Mouse (Mus musculus) pancreas, adult 10 weeks (tissue): ENCODE measurements around the gene Gcdh. TPM values are rescaled to one million over a fixed set of nuclear protein-coding genes. Genes with fewer than 3 reads are reported as not detected.

Source experiments
- polyA plus RNA-seq: library from polyadenylated mRNA; stranded (reverse); fragments of 350-450 nt; fragmentation: Illumina TruSeq; extraction: RNeasy Lipid Tissue Mini Kit (QIAGEN cat#74804); gene quantifications from one replicate; pipeline ENCODE4 v1.2.3, GENCODE M21; 2015; ENCODE audit warnings: low read depth, low replicate concordance; ENCODE audit not compliant: insufficient read depth

Gcdh gene
- polyA plus RNA-seq: 27.8 TPM

DNA sequence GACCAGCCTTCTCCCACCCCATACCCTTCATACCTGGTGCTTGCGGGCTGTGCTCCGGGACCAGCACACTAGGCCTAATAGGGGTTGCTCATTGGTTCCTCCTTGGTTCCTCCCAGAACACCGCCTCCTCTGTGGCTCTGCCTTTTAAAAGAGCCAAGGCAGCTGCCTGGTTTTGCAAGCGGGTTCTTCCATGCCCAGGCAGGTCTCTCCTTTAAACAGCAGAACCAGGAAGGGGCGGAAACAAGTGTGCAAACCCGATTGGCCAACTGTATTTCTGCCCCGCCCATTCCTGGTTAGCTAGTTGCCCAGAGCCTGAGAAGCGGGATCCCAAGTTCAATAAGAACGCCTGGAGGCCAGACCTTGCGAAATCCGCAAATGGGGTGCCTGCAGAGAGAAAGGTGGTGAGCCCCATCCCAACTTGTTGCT, at the start of gene Gcdh:
Gene Gcdh (minus strand): TSS at position 213 of the 426 bp plus-strand sequence.

GRCm38 (mm10) chr8:84936962-84937546, 43.3 kb upstream of the Gcdh start, which contains the start of gene Mast1:
TSS of gene Mast1 (minus strand) at chr8:84937359.

DNA sequence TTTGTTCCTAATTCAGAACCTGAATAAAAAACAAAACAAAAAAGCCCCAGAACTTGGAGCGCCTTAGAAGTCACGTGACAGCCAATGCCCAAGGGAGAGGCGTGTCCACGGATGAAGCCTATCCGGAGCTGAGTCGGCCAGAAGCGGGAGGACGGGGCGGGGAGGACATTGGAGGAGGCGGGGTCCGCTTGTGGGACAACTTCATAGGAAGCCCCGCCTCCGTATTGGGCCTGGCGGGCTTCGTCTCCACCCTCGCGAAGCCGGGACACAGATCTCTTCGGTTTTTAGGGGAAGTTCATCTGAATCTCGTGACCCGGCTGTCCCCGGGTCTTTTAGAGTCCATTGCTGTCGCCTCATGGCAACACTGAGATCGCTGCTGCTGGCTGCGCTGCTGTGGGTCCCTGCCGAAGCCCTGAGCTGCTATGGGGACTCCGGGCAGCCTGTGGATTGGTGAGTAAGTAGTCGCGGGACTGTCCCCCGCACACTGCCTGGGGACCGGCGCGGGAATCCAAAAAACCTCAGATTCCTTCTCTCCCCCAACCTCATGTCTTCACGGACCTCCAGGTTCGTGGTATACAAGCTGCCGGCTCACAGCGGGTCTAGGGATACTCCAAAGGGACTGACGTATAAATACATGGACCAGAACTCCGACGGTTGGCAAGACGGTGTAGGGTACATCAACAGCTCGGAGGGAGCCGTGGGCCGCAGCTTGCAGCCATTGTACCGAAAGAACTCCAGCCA, 14.9 kb upstream of the Gcdh start, which contains the start of gene Dnase2a:
Gene Dnase2a (plus strand): TSS at position 140 of the 741 bp plus-strand sequence.

GRCm38 (mm10) chr8:84901752-84902151, 8.0 kb upstream of the Gcdh start, which contains the start of gene Klf1:
TSS of gene Klf1 (plus strand) at chr8:84901928.

GRCm38 (mm10) chr8:84871376-84872308, 22.1 kb downstream of the Gcdh start, which contains the start of gene Syce2:
TSS of gene Syce2 (plus strand) at chr8:84872111.

GRCm38 (mm10) chr8:84856864-84857441, 36.8 kb downstream of the Gcdh start, which contains the start of gene Farsa:
TSS of gene Farsa (plus strand) at chr8:84856989.

DNA sequence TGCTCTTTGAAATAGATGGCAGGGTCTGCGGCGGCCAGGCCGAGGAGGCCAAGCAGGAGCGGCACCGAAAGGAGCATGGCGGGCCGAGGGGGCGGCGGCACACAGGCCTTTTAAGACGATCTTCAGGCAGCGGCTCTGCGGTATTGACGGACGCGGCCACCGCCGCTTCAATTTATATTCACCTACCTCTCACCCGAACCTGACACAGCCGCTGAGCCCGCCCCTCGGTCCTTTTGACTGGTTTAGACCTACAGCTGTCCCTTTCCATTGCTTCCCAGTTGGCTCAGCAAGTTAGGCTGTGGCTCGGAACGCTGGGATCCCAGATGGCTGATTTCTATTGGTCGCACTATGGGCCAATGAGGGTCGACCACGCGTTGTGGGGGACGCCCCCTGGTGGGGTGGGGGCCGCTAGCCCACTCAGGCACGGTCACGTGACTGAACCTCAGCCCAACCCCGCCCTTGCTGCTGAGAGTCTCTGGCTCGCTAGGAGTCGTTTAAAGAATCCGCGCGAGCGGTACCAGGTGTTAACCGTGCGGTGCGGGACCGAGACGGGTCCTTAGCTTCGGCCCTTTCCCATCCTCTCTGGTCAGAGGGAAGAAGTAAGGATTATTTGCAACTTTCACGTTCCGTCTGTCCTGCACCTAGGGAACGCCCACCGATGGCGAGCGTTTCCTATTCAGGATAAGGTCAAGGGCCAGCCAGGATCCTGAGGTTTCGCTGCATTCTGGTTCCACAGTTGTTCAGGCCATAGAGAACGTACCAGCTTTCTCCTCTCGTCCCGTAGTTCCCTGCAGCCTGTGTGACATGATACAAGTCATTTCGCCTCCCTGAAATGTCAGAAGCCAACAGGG, 46.8 kb downstream of the Gcdh start, which contains the start of gene Calr:
Gene Calr (minus strand): TSS at position 213 of the 851 bp plus-strand sequence.

GRCm38 (mm10) chr8:84840248-84840999, 53.3 kb downstream of the Gcdh start, which contains the start of gene Rad23a:
TSS of gene Rad23a (minus strand) at chr8:84840665.

Other genes with a start within 250 kb of the Gcdh start
- 14.1 TPM for gene Ier2, start 231.1 kb downstream of the Gcdh start, polyA plus RNA-seq
- 55.6 TPM for gene Trmt1, start 207.6 kb downstream of the Gcdh start, polyA plus RNA-seq
- 7.9 TPM for gene Nacc1, start 206.1 kb downstream of the Gcdh start, polyA plus RNA-seq
- gene Lyl1, start 192.5 kb downstream of the Gcdh start, polyA plus RNA-seq: 2.6 TPM
- not detected for gene G430095P16Rik, start 170.9 kb downstream of the Gcdh start, polyA plus RNA-seq
- 14.9 TPM for gene Nfix, start 93.6 kb downstream of the Gcdh start, polyA plus RNA-seq
- gene Dand5, start 71.1 kb downstream of the Gcdh start, polyA plus RNA-seq: 1.8 TPM
- gene Gadd45gip1, start 62.4 kb downstream of the Gcdh start, polyA plus RNA-seq: 7.0 TPM
- 18.2 TPM for gene Rad23a, start 53.3 kb downstream of the Gcdh start, polyA plus RNA-seq
- 181 TPM for gene Calr, start 47.0 kb downstream of the Gcdh start, polyA plus RNA-seq
- gene Farsa, start 36.9 kb downstream of the Gcdh start, polyA plus RNA-seq: 19.1 TPM
- not detected for gene Syce2, start 21.8 kb downstream of the Gcdh start, polyA plus RNA-seq
- not detected for gene Klf1, start 8.0 kb upstream of the Gcdh start, polyA plus RNA-seq
- gene Dnase2a, start 14.6 kb upstream of the Gcdh start, polyA plus RNA-seq: 6.3 TPM
- 0.61 TPM for gene Mast1, start 43.4 kb upstream of the Gcdh start, polyA plus RNA-seq
- not detected for gene Rtbdn, start 53.1 kb upstream of the Gcdh start, polyA plus RNA-seq
- gene Gm49661, start 75.5 kb upstream of the Gcdh start, polyA plus RNA-seq: not detected
- gene Prdx2, start 75.7 kb upstream of the Gcdh start, polyA plus RNA-seq: 35.5 TPM
- 8.3 TPM for gene Rnaseh2a, start 75.8 kb upstream of the Gcdh start, polyA plus RNA-seq
- gene Junb, start 84.8 kb upstream of the Gcdh start, polyA plus RNA-seq: 10.0 TPM
- 13.4 TPM for gene Hook2, start 96.7 kb upstream of the Gcdh start, polyA plus RNA-seq
- gene Best2, start 120.6 kb upstream of the Gcdh start, polyA plus RNA-seq: not detected
- 24.7 TPM for gene Asna1, start 131.4 kb upstream of the Gcdh start, polyA plus RNA-seq
- gene Trir, start 132.9 kb upstream of the Gcdh start, polyA plus RNA-seq: 49.3 TPM
- 7.1 TPM for gene Tnpo2, start 143.0 kb upstream of the Gcdh start, polyA plus RNA-seq
- gene Fbxw9, start 166.1 kb upstream of the Gcdh start, polyA plus RNA-seq: 6.4 TPM
- not detected for gene Gm5741, start 174.1 kb upstream of the Gcdh start, polyA plus RNA-seq
- 16.0 TPM for gene Dhps, start 177.8 kb upstream of the Gcdh start, polyA plus RNA-seq
- 22.2 TPM for gene Wdr83os, start 186.8 kb upstream of the Gcdh start, polyA plus RNA-seq
- 13.1 TPM for gene Wdr83, start 187.4 kb upstream of the Gcdh start, polyA plus RNA-seq
- 14.9 TPM for gene Man2b1, start 189.3 kb upstream of the Gcdh start, polyA plus RNA-seq
- 1.1 TPM for gene Zfp791, start 229.2 kb upstream of the Gcdh start, polyA plus RNA-seq